7 mouse cellular contexts compared by ENCODE assay signal in genomic region chr9:37552536-37553293, GRCm38 (mm10). TPM values are rescaled to one million over a fixed set of nuclear protein-coding genes. Genes with fewer than 3 reads are reported as not detected.
A peak's percentile ranks its signal among the peaks of the same experiment; 100 is the strongest.
DNase-seq lines count a peak whose midpoint lies in the region; ATAC-seq and TF ChIP-seq lines count a peak whose summit lies in the region.

TSS of gene Nrgn (minus strand) at chr9:37552904.

- no peaks in the 10 kb centered on the region for H3K36me3 ChIP-seq in embryonic facial prominence, embryonic 10.5 days (replicated peaks)
- no peaks in the 10 kb centered on the region for H3K36me3 ChIP-seq in intestine, postnatal 0 days (ENCODE audit: control insufficient read depth, insufficient read depth)
- H3K36me3 ChIP-seq in midbrain, embryonic 11.5 days (ENCODE audit: control insufficient read depth, insufficient read depth, low read length): no peaks in the 10 kb centered on the region
- H3K36me3 ChIP-seq in spleen, adult 2 months (ENCODE audit: control insufficient read depth, insufficient read depth, low read length): no peaks in the 10 kb centered on the region

- H3K27me3 ChIP-seq in embryonic facial prominence, embryonic 10.5 days (replicated peaks; ENCODE audit: low read depth, poor library complexity, severe bottlenecking): peaks cover 95% of the 10 kb centered on the region
- H3K27me3 ChIP-seq in intestine, postnatal 0 days (replicated peaks; ENCODE audit: control insufficient read depth, insufficient read depth, low read length): peaks cover 28% of the 10 kb centered on the region
- H3K27me3 ChIP-seq in midbrain, embryonic 11.5 days (ENCODE audit: control insufficient read depth, insufficient read depth, low read length): peaks cover 49% of the 10 kb centered on the region
- peaks cover 6% of the 10 kb centered on the region; the same call in 1 of the 2 replicates for H3K27me3 ChIP-seq in spleen, adult 2 months (ENCODE audit: control insufficient read depth, insufficient read depth, low read length)

- ATAC-seq in activated CD4-positive, CD25-positive, alpha-beta regulatory T cell, adult 4 months: peak; percentile 67
- ATAC-seq in granulocyte monocyte progenitor cell, adult 5-6 weeks (replicated peaks; ENCODE audit: poor library complexity, severe bottlenecking): peak; percentile 83
- ATAC-seq in intestine, postnatal 0 days: peak; percentile 87
- peak; percentile 94 for ATAC-seq in midbrain, embryonic 11.5 days (ENCODE audit: low FRiP score)

- TF ChIP-seq POLR2A in spleen, adult 2 months (IDR thresholded peaks at IDR 0.05; ENCODE audit: low read depth, low read length): no peak

- no peaks in the 10 kb centered on the region for H3K9me3 ChIP-seq in embryonic facial prominence, embryonic 10.5 days
- H3K9me3 ChIP-seq in intestine, postnatal 0 days (ENCODE audit: control insufficient read depth): no peaks in the 10 kb centered on the region
- no peaks in the 10 kb centered on the region for H3K9me3 ChIP-seq in midbrain, embryonic 11.5 days (ENCODE audit: control insufficient read depth, low read length)

- peaks cover 31% of the 10 kb centered on the region for H3K4me1 ChIP-seq in embryonic facial prominence, embryonic 10.5 days
- 0 out of 2 replicates have a peak, but pooled peaks cover 4% of the 10 kb centered on the region for H3K4me1 ChIP-seq in intestine, postnatal 0 days (replicated peaks; ENCODE audit: control insufficient read depth, insufficient read depth, low read length)
- H3K4me1 ChIP-seq in midbrain, embryonic 11.5 days (ENCODE audit: control insufficient read depth, insufficient read depth, low read length): peaks cover 5% of the 10 kb centered on the region; the same call in 1 of the 2 replicates
- peaks cover 20% of the 10 kb centered on the region for H3K4me1 ChIP-seq in spleen, adult 2 months (ENCODE audit: control insufficient read depth, insufficient read depth, insufficient read length)

- H3K9ac ChIP-seq in intestine, postnatal 0 days (ENCODE audit: low read depth, low read length): no peak within 1 kb of the TSS
- peak within 1 kb of the TSS; percentile 41 for H3K9ac ChIP-seq in midbrain, embryonic 11.5 days (ENCODE audit: low read length)

- H3K4me2 ChIP-seq in intestine, postnatal 0 days (replicated peaks; ENCODE audit: low read depth): peak within 1 kb of the TSS; percentile 65
- H3K4me2 ChIP-seq in midbrain, embryonic 11.5 days: peak within 1 kb of the TSS; percentile 67

- 4% methylated on average over 31 of the region's 31 CpGs for WGBS in embryonic facial prominence, embryonic 10.5 days
- 4% methylated on average over 31 of the region's 31 CpGs for WGBS in intestine, postnatal 0 days
- WGBS in midbrain, embryonic 11.5 days: 5% methylated on average over 31 of the region's 31 CpGs
- WGBS in spleen, adult 2 months: 5% methylated on average over 31 of the region's 31 CpGs

- peak; percentile 90 for DNase-seq in embryonic facial prominence, embryonic 10.5 days (ENCODE audit: low spot score)
- DNase-seq in left cerebral cortex, postnatal 4 days: peak; percentile 76
- peak; percentile 96 for DNase-seq in midbrain, embryonic 11.5 days (ENCODE audit: low spot score, missing footprints)
- DNase-seq in spleen, adult 2 months (ENCODE audit: low read depth in 1 of 2, low spot score in 2 of 2): peak in 1 of 2 experiments; percentile 50

- TF ChIP-seq CTCF in intestine, postnatal 0 days (IDR thresholded peaks at IDR 0.05; ENCODE audit: low read depth): no peak
- TF ChIP-seq CTCF in spleen, adult 2 months (IDR thresholded peaks at IDR 0.05; ENCODE audit: extremely low read depth, insufficient read depth, insufficient read length, insufficient replicate concordance): no peak

- no peak within 1 kb of the TSS for H3K27ac ChIP-seq in embryonic facial prominence, embryonic 10.5 days (replicated peaks)
- no peak within 1 kb of the TSS for H3K27ac ChIP-seq in intestine, postnatal 0 days (ENCODE audit: low read depth, low read length)
- H3K27ac ChIP-seq in midbrain, embryonic 11.5 days (ENCODE audit: low read depth, low read length): no peak within 1 kb of the TSS
- no peak within 1 kb of the TSS for H3K27ac ChIP-seq in spleen, adult 2 months (ENCODE audit: insufficient read depth, low read length)

- intact Hi-C loops in left cerebral cortex, postnatal 4 days (cut with DNase I): loop anchor here (10.0 kb wide), 2 partner anchors 62 to 382 kb away; partner anchors contain the start of gene Spa17

- peak within 1 kb of the TSS; percentile 60 for H3K4me3 ChIP-seq in embryonic facial prominence, embryonic 10.5 days
- peak within 1 kb of the TSS; percentile 34 for H3K4me3 ChIP-seq in intestine, postnatal 0 days (ENCODE audit: low read depth, low read length)
- peak within 1 kb of the TSS; percentile 33 for H3K4me3 ChIP-seq in midbrain, embryonic 11.5 days (ENCODE audit: low read depth, low read length)
- peak within 1 kb of the TSS; percentile 59 for H3K4me3 ChIP-seq in spleen, adult 2 months (ENCODE audit: extremely low read depth, insufficient read depth, insufficient read length)

RNA-seq across cellular contexts. Expression of gene Nrgn, which starts in this region (rescaled TPM):
- polyA plus RNA-seq in activated CD4-positive, CD25-positive, alpha-beta regulatory T cell, adult 4 months (2017; shearing (Covaris generic)): under 1 TPM in 1 of 2 experiments, not detected in 1; 0.33 TPM
- 0.48 and 1.0 TPM in 2 replicates for polyA plus RNA-seq in embryonic facial prominence, embryonic 10.5 days (2016; fragmentation: Nextera tagmentation; extraction: Ambion mirVana)
- 4.3 and 12.5 TPM in 2 replicates for total RNA-seq in granulocyte monocyte progenitor cell, adult 5-6 weeks (2014; fragmentation: Nextera tagmentation)
- total RNA-seq in granulocyte monocyte progenitor cell, adult 5-6 weeks (2017): 1.2 and 1.9 TPM in 2 replicates
- 1.2 and 1.9 TPM in 2 replicates for polyA plus RNA-seq in intestine, postnatal 0 days (2015; fragmentation: Nextera tagmentation; extraction: Ambion mirVana)
- total RNA-seq in left cerebral cortex, postnatal 4 days (2021): 100 to 1,000 TPM; 616 to 622 TPM
- polyA plus RNA-seq in midbrain, embryonic 11.5 days (2014; fragmentation: Nextera tagmentation; extraction: Ambion mirVana): 2.5 and 2.9 TPM in 2 replicates
- 35.3 and 45.1 TPM in 2 replicates for polyA plus RNA-seq in spleen, adult 2 months (2012; rRNA removed)

Comparison
In these comparisons a context has a peak if more than half of its experiments do, and no peak if none do; other contexts are left out.
1. RNA of gene Nrgn (total RNA-seq): 616 to 622 TPM in left cerebral cortex, postnatal 4 days; 1.2 to 12.5 TPM in granulocyte monocyte progenitor cell, adult 5-6 weeks; every median in the first group is over 10 times any median in the second.
2. Peak in ATAC-seq in activated CD4-positive, CD25-positive, alpha-beta regulatory T cell, adult 4 months; RNA of the gene not detected or under 1 TPM.
3. Peak in every context shown above with its lines, with median percentiles within 50 percentile points of each other: ATAC-seq and H3K4me3 ChIP-seq.